Mouse (Mus musculus) bone marrow macrophage, adult 2 months (primary cell): ENCODE measurements around the gene Gm11937.

ENCODE experiments used
- CTCF ChIP-seq: IDR thresholded peaks from 2 replicates; pipeline ENCODE4 v1.5.1; 2012; ENCODE audit warnings: low read depth, mild to moderate bottlenecking, low read length, moderate library complexity
- POLR2A ChIP-seq: IDR thresholded peaks from 2 replicates; pipeline ENCODE4 v1.6.1; 2012; ENCODE audit warnings: mild to moderate bottlenecking, low read depth, low read length, borderline replicate concordance

DNA sequence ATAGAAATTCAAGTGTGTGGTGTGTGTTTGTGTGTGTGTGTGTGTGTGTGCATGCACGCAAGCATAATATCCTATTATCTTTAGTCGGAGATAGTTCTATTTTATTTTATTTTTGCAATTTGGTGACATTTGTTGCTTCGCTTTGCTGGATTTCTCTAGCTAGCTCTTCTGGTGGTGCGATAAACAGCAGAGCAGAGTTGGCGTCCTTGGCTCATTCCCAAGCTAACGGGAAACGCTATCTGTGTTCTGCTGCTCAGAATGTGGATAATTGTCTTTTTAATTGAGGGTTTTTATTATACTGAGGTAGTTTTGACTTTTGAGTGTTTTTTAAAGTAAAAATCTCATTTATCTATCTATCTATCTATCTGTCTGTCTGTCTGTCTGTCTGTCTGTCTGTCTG is 24.9 kb downstream of the Gm11937 start:
- TF ChIP-seq CTCF (no peak), POLR2A (no peak)
